Mouse (Mus musculus) thymus, adult 2 months (tissue): ENCODE results near the gene Cubn.

Experiments used
- CTCF ChIP-seq: fragments of 200-500 bp; IDR thresholded peaks from 2 replicates; pipeline ENCODE4 v1.5.1; 2012; ENCODE audit warnings: mild to moderate bottlenecking, control low read depth, low read length, moderate library complexity, borderline replicate concordance; ENCODE audit not compliant: control insufficient read depth, poor library complexity, insufficient read depth; ENCODE audit errors: extremely low read depth
- POLR2A ChIP-seq: fragments of 200-500 bp; IDR thresholded peaks from 2 replicates; pipeline ENCODE4 v1.6.1; 2012; ENCODE audit warnings: mild to moderate bottlenecking, low read length, control low read depth, moderate library complexity; ENCODE audit not compliant: control insufficient read depth, poor library complexity, insufficient read depth; ENCODE audit errors: extremely low read depth

- TF ChIP-seq CTCF (no peak), POLR2A (no peak)
Measured at GRCm38 (mm10) chr2:13527125-13527524, 35.5 kb upstream of the Cubn start.
